In genomic region chr2:60209703-60210651, GRCm38 (mm10) we compare ENCODE assay signal across 8 mouse cellular contexts. TPM values are rescaled to one million over a fixed set of nuclear protein-coding genes. Genes with fewer than 3 reads are reported as not detected.
DNase-seq lines count a peak whose midpoint lies in the region; ATAC-seq lines count a peak whose summit lies in the region.

Gene Baz2b (minus strand): TSS chr2:60209839.
Gene March7 (plus strand): TSS chr2:60209887.

- peaks cover 28% of the 10 kb centered on the region for H3K4me1 ChIP-seq in forebrain, embryonic 10.5 days
- peaks cover 8 to 32% of the 10 kb centered on the region in 2 experiments for H3K4me1 ChIP-seq in heart, embryonic 14.5 days (ENCODE audit: control insufficient read depth in 2 of 2, insufficient read depth in 2 of 2, low read length in 2 of 2)
- H3K4me1 ChIP-seq in liver, embryonic 12.5 days = peaks cover 58% of the 10 kb centered on the region

- ATAC-seq in CD4-positive, CD25-positive, alpha-beta regulatory T cell, adult 4 months = peak; percentile 78
- ATAC-seq in heart, embryonic 14.5 days (ENCODE audit: insufficient number of reproducible peaks, insufficient read depth, low FRiP score, low read depth) = peak; percentile 85
- peak; percentile 92 for ATAC-seq in liver, embryonic 12.5 days

- H3K4me2 ChIP-seq in heart, embryonic 14.5 days (ENCODE audit: low read length) = peak within 1 kb of the TSS; percentile 80
- H3K4me2 ChIP-seq in liver, embryonic 12.5 days = peak within 1 kb of the TSS; percentile 73

- DNase-seq in c-Kit-positive CD71-negative TER-119-negative erythroid progenitor cells, embryonic 14.5 days (ENCODE audit: low read depth) = peak; percentile 76
- DNase-seq in forebrain, embryonic 10.5 days (ENCODE audit: extremely low spot score, low spot score) = peak; percentile 80
- DNase-seq in kidney, postnatal 14 days = peak; percentile 93
- DNase-seq in naive thymus-derived CD4-positive, alpha-beta T cell, adult 2 months (ENCODE audit: low read depth) = peak; percentile 93
- peak; percentile 94 for DNase-seq in splenic B cell, adult 2 months (ENCODE audit: low read depth, low spot score)

- H3K27me3 ChIP-seq in forebrain, embryonic 10.5 days (ENCODE audit: poor library complexity, severe bottlenecking) = peaks cover 3% of the 10 kb centered on the region; the same call in 1 of the 2 replicates
- no peaks in the 10 kb centered on the region for H3K27me3 ChIP-seq in heart, embryonic 14.5 days (ENCODE audit: control insufficient read depth, insufficient read depth, low read length)
- no peaks in the 10 kb centered on the region for H3K27me3 ChIP-seq in liver, embryonic 12.5 days (replicated peaks)
- H3K27me3 ChIP-seq in splenic B cell, adult 2 months (ENCODE audit: control insufficient read depth, insufficient read depth, low read length, poor library complexity, severe bottlenecking) = no peaks in the 10 kb centered on the region

- H3K4me3 ChIP-seq in forebrain, embryonic 10.5 days = peak within 1 kb of the TSS; percentile 99
- peak within 1 kb of the TSS; percentile 66 to 90 for H3K4me3 ChIP-seq in heart, embryonic 14.5 days (ENCODE audit: control insufficient read depth in 1 of 2, insufficient read depth in 1 of 2, low read depth in 1 of 2, low read length in 2 of 2)
- H3K4me3 ChIP-seq in liver, embryonic 12.5 days = peak within 1 kb of the TSS; percentile 98

- H3K36me3 ChIP-seq in forebrain, embryonic 10.5 days (replicated peaks) = peaks cover 45% of the 10 kb centered on the region
- H3K36me3 ChIP-seq in heart, embryonic 14.5 days (ENCODE audit: control insufficient read depth, insufficient read depth, low read length) = peaks cover 39% of the 10 kb centered on the region
- peaks cover 36% of the 10 kb centered on the region for H3K36me3 ChIP-seq in liver, embryonic 12.5 days
- no peaks in the 10 kb centered on the region for H3K36me3 ChIP-seq in splenic B cell, adult 2 months (ENCODE audit: control insufficient read depth, insufficient read depth, low read length, poor library complexity, severe bottlenecking)

- peak within 1 kb of the TSS; percentile 96 for H3K9ac ChIP-seq in heart, embryonic 14.5 days (ENCODE audit: low read length)
- peak within 1 kb of the TSS; percentile 97 for H3K9ac ChIP-seq in liver, embryonic 12.5 days

- H3K27ac ChIP-seq in forebrain, embryonic 10.5 days = peak within 1 kb of the TSS; percentile 98
- H3K27ac ChIP-seq in heart, embryonic 14.5 days (replicated peaks in 1 of 2; ENCODE audit: control insufficient read depth in 1 of 2, insufficient read depth in 1 of 2, low read depth in 2 of 2, low read length in 2 of 2) = peak within 1 kb of the TSS; percentile 79 to 91
- peak within 1 kb of the TSS; percentile 92 for H3K27ac ChIP-seq in liver, embryonic 12.5 days

- WGBS in forebrain, embryonic 10.5 days = under 1% methylated on average over 95 of the region's 109 CpGs
- WGBS in heart, embryonic 14.5 days = under 1% methylated on average over 83 of the region's 109 CpGs
- WGBS in liver, embryonic 12.5 days (ENCODE audit: insufficient replicate concordance) = 3% methylated on average over 102 of the region's 109 CpGs

- no peaks in the 10 kb centered on the region for H3K9me3 ChIP-seq in forebrain, embryonic 10.5 days
- no peaks in the 10 kb centered on the region for H3K9me3 ChIP-seq in heart, embryonic 14.5 days (ENCODE audit: control insufficient read depth, low read length)
- H3K9me3 ChIP-seq in liver, embryonic 12.5 days (replicated peaks) = no peaks in the 10 kb centered on the region

RNA-seq across cellular contexts. Expression of gene Baz2b, which starts in this region (rescaled TPM):
- 10 to 100 TPM; 30.7 to 38.0 TPM for polyA plus RNA-seq in CD4-positive, CD25-positive, alpha-beta regulatory T cell, adult 4 months (2017; shearing (Covaris generic))
- polyA plus RNA-seq in forebrain, embryonic 10.5 days (2016; fragmentation: Nextera tagmentation; extraction: Ambion mirVana) = 58.2 and 60.4 TPM in 2 replicates
- 52.1 and 54.5 TPM in 2 replicates for polyA plus RNA-seq in heart, embryonic 14.5 days (2014; fragmentation: Nextera tagmentation; extraction: Ambion mirVana)
- polyA plus RNA-seq in liver, embryonic 12.5 days (2016; fragmentation: Nextera tagmentation; extraction: Ambion mirVana) = 22.1 and 22.2 TPM in 2 replicates

RNA-seq across cellular contexts. Expression of gene March7, which starts in this region (rescaled TPM):
- 100 to 1,000 TPM; 101 to 104 TPM for polyA plus RNA-seq in CD4-positive, CD25-positive, alpha-beta regulatory T cell, adult 4 months (2017; shearing (Covaris generic))
- 69.5 and 76.4 TPM in 2 replicates for polyA plus RNA-seq in forebrain, embryonic 10.5 days (2016; fragmentation: Nextera tagmentation; extraction: Ambion mirVana)
- polyA plus RNA-seq in heart, embryonic 14.5 days (2014; fragmentation: Nextera tagmentation; extraction: Ambion mirVana) = 57.2 and 63.9 TPM in 2 replicates
- polyA plus RNA-seq in liver, embryonic 12.5 days (2016; fragmentation: Nextera tagmentation; extraction: Ambion mirVana) = 32.7 and 32.9 TPM in 2 replicates

Comparison
In these comparisons a context has a peak if more than half of its experiments do, and no peak if none do; other contexts are left out.
1. Peak in every context shown above with its lines: DNase-seq, ATAC-seq, H3K4me3 ChIP-seq and H3K27ac ChIP-seq.